Mouse (Mus musculus) adrenal gland, adult 10 weeks (tissue): ENCODE results near the gene Trdn. TPM values are rescaled to one million over a fixed set of nuclear protein-coding genes. Genes with fewer than 3 reads are reported as not detected.

ENCODE experiments used
- polyA plus RNA-seq: library from polyadenylated mRNA; stranded (reverse); fragments of 350-450 nt; fragmentation: Illumina TruSeq; extraction: RNeasy Lipid Tissue Mini Kit (QIAGEN cat#74804); gene quantifications from one replicate; pipeline ENCODE4 v1.2.3, GENCODE M21; 2014; ENCODE audit warnings: low read depth, low replicate concordance

The Trdn gene
- polyA plus RNA-seq: 25.6 TPM

DNA sequence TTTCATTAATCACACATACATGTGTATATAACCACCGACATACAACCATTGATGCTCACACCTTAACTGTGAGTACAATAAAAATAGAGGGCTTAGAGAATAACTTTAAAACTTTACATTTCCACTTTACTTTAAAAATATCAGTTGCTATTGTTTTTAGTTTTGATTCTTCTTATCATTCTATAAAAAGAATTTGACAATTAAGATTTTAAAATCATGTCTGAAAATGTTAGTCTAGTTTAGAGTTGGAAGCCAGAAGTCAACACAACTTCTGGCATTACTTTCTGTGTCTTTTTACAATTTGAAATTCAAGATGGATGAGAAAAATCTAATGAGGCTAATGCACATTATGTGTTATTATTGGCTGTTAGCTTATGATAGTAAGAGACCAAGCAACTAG is at the start of gene Trdn:
Gene Trdn (plus strand): TSS at position 301 of the 400 bp plus-strand sequence.

Other genes with a start within 250 kb of the Trdn start
- gene Nkain2, start 190.1 kb upstream of the Trdn start, polyA plus RNA-seq: 0.93 TPM